9 mouse cellular contexts compared by ENCODE assay signal in genomic region chr16:11697710-11698357, GRCm38 (mm10).
A peak's percentile ranks its signal among the peaks of the same experiment; 100 is the strongest.
DNase-seq lines count a peak whose midpoint lies in the region; ATAC-seq and TF ChIP-seq lines count a peak whose summit lies in the region.
"Had no signal": no experiment of that assay in that cellular context is flagged by ENCODE, and none has a peak within 500 bp of the region (broad histone marks: within the 10 kb centered on the region; RNA-seq: fewer than 3 reads in every experiment).

No protein-coding gene starts in this region.

- TF ChIP-seq EP300 in heart, postnatal 0 days (IDR thresholded peaks at IDR 0.05; ENCODE audit: low read depth): no peak

- H3K4me3 ChIP-seq in E14TG2a.4 (replicated peaks; ENCODE audit: low read length): no peak overlapping the region
- no peak overlapping the region for H3K4me3 ChIP-seq in heart, postnatal 0 days (ENCODE audit: low read depth, low read length)
- H3K4me3 ChIP-seq in midbrain, embryonic 13.5 days (replicated peaks): no peak overlapping the region
- H3K4me3 ChIP-seq: heart, embryonic 13.5 days had no signal

- H3K36me3 ChIP-seq in E14TG2a.4 (ENCODE audit: insufficient read depth, low read length): no peaks in the 10 kb centered on the region
- H3K36me3 ChIP-seq in heart, postnatal 0 days (replicated peaks; ENCODE audit: control insufficient read depth, insufficient read depth, low read length): no peaks in the 10 kb centered on the region
- H3K36me3 ChIP-seq in midbrain, embryonic 13.5 days: no peaks in the 10 kb centered on the region
- H3K36me3 ChIP-seq: heart, embryonic 13.5 days had no signal

- peak; percentile 75 for ATAC-seq in heart, postnatal 0 days (ENCODE audit: insufficient read depth, low read depth)
- peak; percentile 80 for ATAC-seq in midbrain, embryonic 13.5 days
- no peak for ATAC-seq in monocyte, adult 5-6 weeks (replicated peaks; ENCODE audit: insufficient number of reproducible peaks, low FRiP score, low TSS enrichment, poor library complexity, severe bottlenecking)

- WGBS in heart, postnatal 0 days: 60% methylated on average over 8 of the region's 8 CpGs
- 65% methylated on average over 8 of the region's 8 CpGs for WGBS in midbrain, embryonic 13.5 days

- no peak overlapping the region for H3K9ac ChIP-seq in heart, postnatal 0 days (replicated peaks; ENCODE audit: low read depth, low read length)
- no peak overlapping the region for H3K9ac ChIP-seq in midbrain, embryonic 13.5 days (replicated peaks)
- H3K9ac ChIP-seq: heart, embryonic 13.5 days had no signal

- H3K4me2 ChIP-seq in heart, postnatal 0 days (ENCODE audit: low read depth, low read length): no peak overlapping the region
- H3K4me2 ChIP-seq in midbrain, embryonic 13.5 days (replicated peaks): no peak overlapping the region
- H3K4me2 ChIP-seq: heart, embryonic 13.5 days had no signal

- no peaks in the 10 kb centered on the region for H3K27me3 ChIP-seq in E14TG2a.4 (ENCODE audit: insufficient read depth, low read length)
- no peaks in the 10 kb centered on the region for H3K27me3 ChIP-seq in heart, postnatal 0 days (ENCODE audit: control insufficient read depth, insufficient read depth, low read length)
- H3K27me3 ChIP-seq in midbrain, embryonic 13.5 days: no peaks in the 10 kb centered on the region
- H3K27me3 ChIP-seq: heart, embryonic 13.5 days had no signal

- no peaks in the 10 kb centered on the region for H3K9me3 ChIP-seq in E14TG2a.4 (ENCODE audit: low read length)
- H3K9me3 ChIP-seq in heart, postnatal 0 days (replicated peaks; ENCODE audit: control insufficient read depth, low read length): no peaks in the 10 kb centered on the region
- no peaks in the 10 kb centered on the region for H3K9me3 ChIP-seq in midbrain, embryonic 13.5 days
- H3K9me3 ChIP-seq: heart, embryonic 13.5 days had no signal

- DNase-seq in 3T3-L1 (ENCODE audit: low read depth, low spot score): peak; percentile 72
- DNase-seq in cerebellum, postnatal 10 days: peak; percentile 78 to 81
- DNase-seq in heart, postnatal 0 days (ENCODE audit: low spot score): peak; percentile 57
- DNase-seq in layer of hippocampus, postnatal 36 days: peak; percentile 36 to 37
- peak; percentile 24 for DNase-seq in testis, postnatal 14 days (ENCODE audit: low spot score)

- 0 out of 2 replicates have a peak, but pooled peaks have one; percentile 11 for TF ChIP-seq CTCF in E14TG2a.4 (conservative IDR thresholded peaks at IDR 0.05; ENCODE audit: low read length)
- TF ChIP-seq CTCF in heart, postnatal 0 days (IDR thresholded peaks at IDR 0.05; ENCODE audit: low read depth): peak; percentile 84

- H3K27ac ChIP-seq in heart, postnatal 0 days (ENCODE audit: low read depth): no peak overlapping the region
- no peak overlapping the region for H3K27ac ChIP-seq in midbrain, embryonic 13.5 days
- H3K27ac ChIP-seq: heart, embryonic 13.5 days had no signal

- H3K4me1 ChIP-seq in E14TG2a.4 (replicated peaks; ENCODE audit: low read depth, low read length): peaks cover 11% of the 10 kb centered on the region
- no peaks in the 10 kb centered on the region for H3K4me1 ChIP-seq in heart, postnatal 0 days (ENCODE audit: control insufficient read depth, insufficient read depth)
- no peaks in the 10 kb centered on the region for H3K4me1 ChIP-seq in midbrain, embryonic 13.5 days (replicated peaks)
- H3K4me1 ChIP-seq: heart, embryonic 13.5 days had no signal

Comparison
In these comparisons a context has a peak if more than half of its experiments do, and no peak if none do; other contexts are left out.
1. DNase-seq: peak in every context shown above with its lines; median percentile 80 in cerebellum, postnatal 10 days; 72 in 3T3-L1; 57 in heart, postnatal 0 days; 36 in layer of hippocampus, postnatal 36 days; 24 in testis, postnatal 14 days.